Mouse (Mus musculus): Measurements from ENCODE around the gene Arl15.

Gene Arl15

DNA sequence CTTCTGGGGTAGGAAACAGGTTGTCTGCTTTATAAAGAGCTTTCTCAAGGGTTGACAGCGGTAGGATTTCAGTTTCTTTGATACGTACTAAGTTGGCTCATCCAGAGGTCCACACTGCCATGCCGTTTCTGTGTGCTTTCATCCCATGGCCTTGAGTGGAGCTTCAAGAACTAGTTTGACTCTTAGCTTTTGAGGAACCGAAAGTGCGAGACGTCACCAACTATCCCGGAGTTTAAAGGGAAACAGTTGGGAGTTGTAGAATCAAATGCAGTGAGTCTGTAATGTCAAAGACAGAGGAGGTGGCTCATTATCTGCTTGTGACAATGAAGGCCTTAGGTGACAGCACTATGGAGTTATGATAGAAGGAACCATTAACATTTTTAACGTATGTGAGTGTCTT, 49.6 kb downstream of the Arl15 start:
- DNase-seq (ENCODE audit: low read depth in 1 of 2, low spot score in 2 of 2) = peak; percentile 26 to 37

DNA sequence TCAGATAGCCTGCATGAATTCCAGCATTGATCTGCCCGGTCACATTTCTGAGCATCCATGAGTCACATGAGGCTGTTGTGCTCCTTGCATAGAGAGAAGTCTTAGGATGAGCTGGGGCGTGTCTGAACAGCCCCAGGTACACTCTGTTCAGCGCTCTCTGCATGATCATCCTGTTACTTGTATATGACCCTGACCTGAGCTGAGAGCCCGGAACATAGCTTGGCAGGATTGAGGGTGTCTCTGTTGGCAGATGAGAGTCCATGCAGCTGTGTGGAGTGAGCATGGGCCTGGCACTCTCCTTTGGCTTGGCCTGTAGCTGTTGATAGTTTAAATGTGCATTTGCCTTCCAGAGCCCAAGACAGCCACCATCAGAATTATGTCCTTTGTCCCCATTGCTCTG, 50.4 kb downstream of the Arl15 start:
- no peak for DNase-seq (ENCODE audit: low read depth in 1 of 2, low spot score in 2 of 2)

GRCm38 (mm10) chr13:113845229-113845628, 50.9 kb downstream of the Arl15 start:
- DNase-seq (ENCODE audit: low read depth in 1 of 2, low spot score in 2 of 2) = no peak

DNA sequence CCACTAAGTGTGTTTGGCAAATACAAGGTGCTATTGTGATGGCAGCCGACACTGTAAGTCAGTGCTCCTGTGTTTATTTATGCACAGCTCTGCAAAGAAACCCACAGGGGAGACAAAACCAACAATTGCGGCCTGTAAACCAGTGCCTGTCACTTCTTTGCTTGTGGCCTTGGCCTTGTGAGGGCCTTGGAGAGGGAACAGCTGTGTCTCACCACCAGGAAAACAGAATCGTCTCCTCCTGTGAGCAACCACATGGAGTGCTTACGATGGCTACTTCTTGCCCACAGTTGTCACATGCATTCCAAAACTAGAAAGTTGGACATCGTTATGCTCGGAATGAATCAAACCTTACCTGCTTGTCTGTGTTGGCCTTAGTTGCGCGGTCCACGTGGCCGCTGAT, 52.1 kb downstream of the Arl15 start:
- DNase-seq (ENCODE audit: low read depth in 1 of 2, low spot score in 2 of 2) = no peak

- DNase-seq (ENCODE audit: low read depth in 1 of 2, low spot score in 2 of 2) = no peak
Measured at GRCm38 (mm10) chr13:113850431-113851034, 56.2 kb downstream of the Arl15 start.

DNA sequence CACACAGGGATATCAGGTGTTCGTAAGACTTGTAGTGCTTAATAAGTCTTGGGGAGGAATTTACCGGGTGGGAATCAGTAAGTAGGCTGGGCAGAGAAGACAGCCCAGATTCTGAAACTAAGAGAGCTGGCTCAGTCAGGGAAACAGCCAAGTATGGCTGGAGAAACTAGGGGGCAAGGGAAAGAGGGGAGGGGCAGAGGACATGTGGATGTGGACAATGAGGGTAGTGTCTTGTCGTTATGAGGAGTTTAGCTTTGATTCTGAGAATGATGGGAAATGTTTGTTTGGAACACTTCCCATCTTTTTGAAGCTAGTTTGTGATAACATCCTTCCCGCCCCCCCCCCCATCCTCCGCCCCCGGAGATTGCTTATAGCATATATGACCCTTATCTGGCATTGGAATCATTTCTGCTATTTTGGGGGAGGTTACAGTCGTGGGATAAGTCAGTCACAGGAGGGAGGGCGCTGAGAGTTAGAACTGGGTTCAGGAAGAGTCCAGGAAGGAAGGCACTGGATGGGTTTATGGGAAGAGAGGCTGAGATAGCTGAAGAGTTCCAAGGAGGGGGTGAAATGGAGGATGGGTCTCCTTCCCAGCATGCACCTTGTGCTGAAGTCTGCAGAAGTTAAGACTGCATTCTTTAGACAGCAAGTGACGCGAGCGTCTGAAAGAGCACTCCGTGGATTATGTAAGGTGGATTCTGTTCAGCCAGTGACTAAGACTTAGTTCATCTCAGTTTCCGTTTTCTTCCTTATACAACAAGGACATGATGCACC, 57.5 kb downstream of the Arl15 start:
- DNase-seq (ENCODE audit: low read depth in 1 of 2, low spot score in 2 of 2) = no peak

GRCm38 (mm10) chr13:113852376-113852666, 58.0 kb downstream of the Arl15 start:
- DNase-seq (ENCODE audit: low read depth in 1 of 2, low spot score in 2 of 2) = no peak

- DNase-seq (ENCODE audit: low read depth in 1 of 2, low spot score in 2 of 2) = no peak
Measured at GRCm38 (mm10) chr13:113854146-113854545, 59.8 kb downstream of the Arl15 start.

- no peak for DNase-seq (ENCODE audit: low read depth in 1 of 2, low spot score in 2 of 2)
Measured at GRCm38 (mm10) chr13:113854551-113855312, 60.4 kb downstream of the Arl15 start.

DNA sequence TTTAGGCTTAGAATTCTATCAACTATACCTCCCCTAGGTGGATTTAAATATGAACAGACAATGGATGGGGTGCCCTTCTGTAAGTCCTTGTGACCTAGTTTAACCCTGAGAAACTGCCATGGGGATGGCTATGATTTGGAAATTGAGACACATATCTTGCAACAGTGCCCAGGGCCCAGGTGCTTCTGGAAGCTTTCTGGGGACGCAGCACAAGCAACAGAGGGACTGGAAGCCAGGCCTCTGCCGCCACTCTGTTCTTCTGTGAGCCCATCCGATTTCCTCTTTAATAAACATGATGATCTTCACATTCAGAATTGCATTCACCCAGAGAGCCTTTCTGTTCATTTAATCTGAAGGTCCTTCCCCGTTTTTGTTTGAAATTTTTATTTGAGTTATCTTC, 62.6 kb downstream of the Arl15 start:
- no peak for DNase-seq (ENCODE audit: low read depth in 1 of 2, low spot score in 2 of 2)

DNA sequence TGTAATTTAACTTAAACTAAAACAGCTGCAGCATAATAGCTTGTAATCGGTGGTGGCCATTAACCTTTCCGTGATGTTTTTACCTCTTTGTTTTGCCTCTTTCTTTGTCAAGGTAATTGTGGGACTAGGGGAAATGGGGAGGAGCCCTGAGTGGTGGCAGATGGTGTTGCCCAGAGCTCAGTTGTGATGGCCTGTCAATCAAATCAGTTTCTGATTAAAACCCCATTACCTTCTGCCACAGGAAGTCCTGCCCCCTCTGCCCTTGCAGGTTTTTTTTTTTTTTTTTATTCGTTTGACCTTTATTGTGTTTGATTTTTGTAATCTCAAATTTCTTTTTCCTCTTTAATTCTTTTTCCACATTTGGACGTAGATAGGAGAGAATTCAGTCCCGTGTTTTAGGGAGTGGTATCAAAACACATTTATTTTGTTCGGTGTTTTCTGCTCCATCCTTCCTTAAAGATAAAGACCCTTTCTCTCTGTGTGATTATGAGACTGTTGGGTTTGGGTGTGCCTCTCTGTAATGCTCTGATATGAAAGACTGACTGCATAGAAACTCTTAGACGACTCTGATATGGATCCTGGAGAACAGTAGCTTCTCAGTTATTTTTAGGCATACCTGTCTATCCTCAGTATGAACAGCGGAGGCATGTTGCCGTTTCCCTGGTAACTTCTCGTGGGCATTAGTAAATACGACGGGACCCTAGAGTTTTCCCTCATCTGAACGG, 64.5 kb downstream of the Arl15 start:
- no peak for DNase-seq (ENCODE audit: low read depth in 1 of 2, low spot score in 2 of 2)

GRCm38 (mm10) chr13:113859392-113859776, 65.1 kb downstream of the Arl15 start:
- no peak for DNase-seq (ENCODE audit: low read depth in 1 of 2, low spot score in 2 of 2)

DNA sequence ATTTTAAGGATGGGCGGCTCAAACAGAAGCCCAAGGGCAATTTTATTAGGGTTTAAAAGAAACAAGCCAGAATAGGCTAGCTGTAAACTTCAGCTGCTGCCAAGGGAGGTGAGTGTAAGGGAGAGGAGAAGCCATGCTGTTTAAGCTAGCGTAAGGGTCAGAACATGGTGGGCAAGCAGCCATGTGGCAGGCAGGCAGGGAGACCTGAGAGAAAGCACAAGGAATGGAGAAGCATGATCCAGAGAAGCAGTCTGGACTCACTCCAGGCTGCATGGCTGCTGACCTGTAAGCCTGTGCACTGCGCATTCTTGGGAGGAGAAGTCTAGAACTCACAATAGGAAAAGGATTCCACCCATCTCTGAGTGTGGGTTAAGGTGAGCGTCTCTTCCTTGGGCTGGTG, 66.5 kb downstream of the Arl15 start:
- DNase-seq (ENCODE audit: low read depth in 1 of 2, low spot score in 2 of 2) = no peak

- DNase-seq (ENCODE audit: low read depth in 1 of 2, low spot score in 2 of 2) = no peak
Measured at GRCm38 (mm10) chr13:113861231-113861630, 66.9 kb downstream of the Arl15 start.

DNA sequence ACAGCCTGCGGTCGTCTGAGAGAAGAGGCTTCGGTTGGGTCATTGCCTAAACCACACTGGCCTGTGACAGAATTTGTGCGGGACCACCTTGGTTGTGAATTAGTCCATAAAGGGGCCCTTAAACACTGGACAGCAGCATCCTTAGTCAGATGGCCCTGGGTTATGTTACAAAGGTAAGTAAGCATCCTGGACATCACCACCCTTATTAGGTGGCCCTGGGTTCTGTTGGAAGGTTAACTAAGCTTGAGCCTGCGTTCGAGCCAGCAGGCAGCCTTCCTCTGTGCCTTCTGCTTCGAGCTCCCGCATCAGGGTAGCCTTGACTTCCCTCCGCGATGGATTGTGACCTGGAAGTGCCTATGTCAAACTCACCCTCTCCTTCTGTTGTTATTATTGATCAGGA, 68.6 kb downstream of the Arl15 start:
- DNase-seq (ENCODE audit: low read depth in 1 of 2, low spot score in 2 of 2) = no peak

DNA sequence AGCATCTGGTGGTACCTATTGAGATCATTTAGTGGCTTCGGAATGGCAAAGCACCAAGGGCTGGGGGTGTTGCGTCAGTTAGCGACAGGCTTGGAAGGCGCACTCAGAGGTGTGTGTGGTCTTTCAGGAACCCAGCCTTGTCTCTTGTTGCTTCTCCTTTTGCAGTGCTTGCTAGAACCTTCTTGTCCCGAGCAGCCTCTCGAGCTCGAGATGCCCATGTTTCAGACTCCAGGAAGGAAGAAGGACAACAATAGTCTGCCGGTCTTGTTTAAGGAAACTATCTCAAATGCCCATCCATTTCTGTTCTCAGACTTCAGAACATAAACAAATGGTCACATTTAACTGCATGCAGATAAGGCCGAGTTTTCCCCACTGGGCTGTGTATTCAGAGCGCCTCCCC, 69.4 kb downstream of the Arl15 start:
- DNase-seq (ENCODE audit: low read depth in 1 of 2, low spot score in 2 of 2) = no peak

DNA sequence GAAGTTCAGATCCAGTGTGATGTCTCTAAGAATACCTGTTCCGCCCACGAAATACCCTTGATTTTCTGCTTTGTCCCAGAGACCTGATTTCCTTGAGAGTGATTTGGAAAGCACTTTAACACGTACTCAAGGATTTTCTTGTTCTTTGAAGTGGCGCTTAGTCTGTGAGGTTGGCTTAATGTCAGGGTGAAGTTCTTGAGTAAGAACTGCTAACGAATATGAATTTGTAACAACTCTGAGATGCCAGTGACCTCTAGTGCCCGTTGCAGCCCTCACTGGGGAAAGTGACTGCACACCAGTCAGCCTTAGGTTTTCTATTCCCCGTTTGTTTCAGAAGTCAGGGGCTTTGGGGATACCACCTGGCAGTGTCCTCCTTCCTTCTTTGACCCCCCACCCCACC, 70.0 kb downstream of the Arl15 start:
- DNase-seq (ENCODE audit: low read depth in 1 of 2, low spot score in 2 of 2) = no peak

GRCm38 (mm10) chr13:113864893-113865292, 70.6 kb downstream of the Arl15 start:
- peak in 1 of 2 experiments; percentile 9 for DNase-seq (ENCODE audit: low read depth in 1 of 2, low spot score in 2 of 2)

GRCm38 (mm10) chr13:113865378-113865777, 71.1 kb downstream of the Arl15 start:
- DNase-seq (ENCODE audit: low read depth in 1 of 2, low spot score in 2 of 2) = no peak

GRCm38 (mm10) chr13:113865806-113866205, 71.5 kb downstream of the Arl15 start:
- DNase-seq (ENCODE audit: low read depth in 1 of 2, low spot score in 2 of 2) = peak in 1 of 2 experiments; percentile 32

GRCm38 (mm10) chr13:113867736-113868135, 73.4 kb downstream of the Arl15 start:
- no peak for DNase-seq (ENCODE audit: low read depth in 1 of 2, low spot score in 2 of 2)

All from monocyte, adult 2 months (primary cell).